Mouse (Mus musculus) adrenal gland, postnatal 25 days (tissue): ENCODE measurements around the gene Fpr1. TPM values are rescaled to one million over a fixed set of nuclear protein-coding genes. Genes with fewer than 3 reads are reported as not detected.
"Not testable (repeated sequence)": the region's sequence is repeated elsewhere in the genome, so short reads cannot be mapped to it uniquely, and the experiment has no call there.

Experiments
- DNase-seq: peaks from one replicate; pipeline ENCODE4 v3.0.0; 2021; ENCODE audit warnings: mixed read lengths
- total RNA-seq: library from RNA; stranded (reverse); gene quantifications from 2 replicates; pipeline ENCODE4 v1.2.3, GENCODE M21; 2021

The Fpr1 gene
- total RNA-seq, 1 experiment from 2014 or later = 0.24 TPM

- DNase-seq = no peak
Measured at GRCm38 (mm10) chr17:17849906-17850712, 33.6 kb downstream of the Fpr1 start.

- DNase-seq = no peak
Measured at GRCm38 (mm10) chr17:17848988-17849387, 34.8 kb downstream of the Fpr1 start.

- DNase-seq = no peak
Measured at GRCm38 (mm10) chr17:17845187-17846027, 38.3 kb downstream of the Fpr1 start.

- not testable (repeated sequence) for DNase-seq
Measured at GRCm38 (mm10) chr17:17844606-17845005, 39.1 kb downstream of the Fpr1 start.

- no peak for DNase-seq
Measured at GRCm38 (mm10) chr17:17843534-17844261, 40.0 kb downstream of the Fpr1 start.

GRCm38 (mm10) chr17:17840796-17841195 lies 42.9 kb downstream of the Fpr1 start:
- no peak for DNase-seq

- no peak for DNase-seq
Measured at GRCm38 (mm10) chr17:17839276-17839675, 44.5 kb downstream of the Fpr1 start.

- peak; percentile 94 for DNase-seq
Measured at GRCm38 (mm10) chr17:17837919-17838701, 45.6 kb downstream of the Fpr1 start.

- peak; percentile 8 for DNase-seq
Measured at GRCm38 (mm10) chr17:17837426-17837825, 46.3 kb downstream of the Fpr1 start.

- DNase-seq = no peak
Measured at GRCm38 (mm10) chr17:17836101-17836500, 47.6 kb downstream of the Fpr1 start.

- DNase-seq = no peak
Measured at GRCm38 (mm10) chr17:17834896-17835295, 48.8 kb downstream of the Fpr1 start.

- no peak for DNase-seq
Measured at GRCm38 (mm10) chr17:17830731-17831130, 53.0 kb downstream of the Fpr1 start.

- DNase-seq = no peak
Measured at GRCm38 (mm10) chr17:17829816-17830535, 53.8 kb downstream of the Fpr1 start.

- DNase-seq = no peak
Measured at GRCm38 (mm10) chr17:17829052-17829785, 54.5 kb downstream of the Fpr1 start.

- DNase-seq = peak; percentile 65
Measured at GRCm38 (mm10) chr17:17828191-17828981, 55.4 kb downstream of the Fpr1 start.

- peak; percentile 78 for DNase-seq
Measured at GRCm38 (mm10) chr17:17827658-17828190, 56.0 kb downstream of the Fpr1 start.

GRCm38 (mm10) chr17:17826751-17827657 lies 56.7 kb downstream of the Fpr1 start, which contains the start of gene Spaca6:
TSS of gene Spaca6 (plus strand) at chr17:17827158.
- peak; percentile 99 for DNase-seq
